In the genomic region with DNA sequence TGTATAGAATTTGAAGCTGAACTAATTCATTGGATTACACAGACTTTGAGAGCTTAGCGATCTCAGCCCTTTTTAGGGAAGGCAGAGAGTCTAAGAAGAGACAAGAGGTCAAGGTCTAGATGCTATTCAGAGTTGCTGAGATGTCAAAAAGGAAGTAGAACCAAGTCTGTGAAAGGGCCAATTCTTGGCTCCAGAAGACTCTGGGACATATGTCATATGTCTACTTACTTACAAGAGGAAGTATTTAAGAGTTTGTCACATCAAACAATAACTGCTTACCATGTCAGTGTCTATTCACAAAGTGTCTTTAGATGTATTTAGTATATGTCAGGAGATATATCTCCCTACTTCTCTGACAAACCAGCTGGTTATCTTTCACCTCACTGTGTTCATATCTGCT, we compare ENCODE assay signal across 22 mouse cellular contexts.
"Had no signal": no experiment of that assay in that cellular context is flagged by ENCODE, and none has a peak within 500 bp of the region (broad histone marks: within the 10 kb centered on the region; RNA-seq: fewer than 3 reads in every experiment).

No protein-coding gene starts in this region.

- H3K4me2 ChIP-seq: lung, embryonic 15.5 days; midbrain, embryonic 12.5 days; neural tube, embryonic 13.5 days; neural tube, embryonic 15.5 days; stomach, embryonic 15.5 days had no signal

- H3K27me3 ChIP-seq: lung, embryonic 15.5 days; midbrain, embryonic 12.5 days; neural tube, embryonic 13.5 days; neural tube, embryonic 15.5 days; stomach, embryonic 15.5 days had no signal

- DNase-seq: lung, adult 18-20 months; lung, postnatal 10 days; lung, postnatal 4 days; midbrain, embryonic 14.5 days; retina, postnatal 1 day; right cerebral cortex, adult 18-20 months; right cerebral cortex, postnatal 25 days; right cerebral cortex, postnatal 4 days; spleen, adult 18-20 months; thymus, adult 2 months; thymus, postnatal 25 days; thymus, postnatal 4 days had no signal

- H3K4me1 ChIP-seq: neural tube, embryonic 15.5 days; stomach, embryonic 15.5 days had no signal

- H3K9ac ChIP-seq: liver, embryonic 14.5 days; lung, embryonic 15.5 days; midbrain, embryonic 12.5 days; neural tube, embryonic 13.5 days; neural tube, embryonic 15.5 days; stomach, embryonic 15.5 days had no signal

- ATAC-seq: midbrain, embryonic 16.5 days had no signal

- H3K27ac ChIP-seq: liver, embryonic 14.5 days; lung, embryonic 15.5 days; midbrain, embryonic 10.5 days; midbrain, embryonic 12.5 days; neural tube, embryonic 13.5 days; neural tube, embryonic 15.5 days; stomach, embryonic 15.5 days; stomach, postnatal 0 days had no signal

- H3K9me3 ChIP-seq: lung, embryonic 15.5 days; midbrain, embryonic 10.5 days; midbrain, embryonic 12.5 days; neural tube, embryonic 13.5 days; neural tube, embryonic 15.5 days; stomach, embryonic 15.5 days had no signal

- H3K4me3 ChIP-seq: lung, embryonic 15.5 days; midbrain, embryonic 10.5 days; midbrain, embryonic 12.5 days; myocyte; neural tube, embryonic 13.5 days; neural tube, embryonic 15.5 days; stomach, embryonic 15.5 days had no signal

- H3K36me3 ChIP-seq: lung, embryonic 15.5 days; midbrain, embryonic 10.5 days; midbrain, embryonic 12.5 days; neural tube, embryonic 13.5 days; neural tube, embryonic 15.5 days; stomach, embryonic 15.5 days had no signal
